Mouse (Mus musculus) MEL (cell line): ENCODE measurements at regions not wholly inside any gene's neighbourhood (a gene's known extent, or its start where the extent isn't known, plus 50 kb on each side); places are given as distances from the start of the nearest gene placed in this dataset.

Source experiments
- DNase-seq: peaks from one replicate; pipeline ENCODE4 v3.0.0; 2011; ENCODE audit warnings: low read depth, low spot score
- H3K27ac ChIP-seq: 2 replicates; pipeline ENCODE4 v1.5.1; 2012; ENCODE audit warnings: low read depth, mild to moderate bottlenecking, control low read depth, low read length, moderate library complexity; ENCODE audit not compliant: control insufficient read depth
- H3K27me3 ChIP-seq, 2 experiments: fragments of 150-350 bp in 1 of 2; sonication (generic) in 1 of 2; 2 replicates each; pipeline ENCODE4 v1.6.1; 2012; ENCODE audit warnings: low read length in 2 of 2, mild to moderate bottlenecking in 2 of 2, improper control_type of control experiment in 1 of 2, moderate library complexity in 1 of 2; ENCODE audit not compliant: insufficient read depth in 2 of 2, control insufficient read depth in 1 of 2
- H3K36me3 ChIP-seq, 2 experiments: 2 replicates each; pipeline ENCODE4 v1.6.1; 2012 to 2014; ENCODE audit warnings: low read length in 2 of 2, improper control_type of control experiment in 1 of 2, inconsistent platforms in 1 of 2, mild to moderate bottlenecking in 1 of 2; ENCODE audit not compliant: insufficient read depth in 2 of 2, control insufficient read depth in 1 of 2
- H3K4me1 ChIP-seq, 2 experiments: fragments of 150-350 bp in 1 of 2; sonication (generic) in 1 of 2; 2 replicates each; pipeline ENCODE4 v1.6.1; 2012; ENCODE audit warnings: low read length in 2 of 2, improper control_type of control experiment in 1 of 2, mild to moderate bottlenecking in 1 of 2; ENCODE audit not compliant: insufficient read depth in 2 of 2, control insufficient read depth in 1 of 2
- H3K4me3 ChIP-seq, 2 experiments: fragments of 150-350 bp in 1 of 2; sonication (generic) in 1 of 2; 2 replicates each; pipeline ENCODE4 v1.5.1; 2012; ENCODE audit warnings: low read depth in 2 of 2, low read length in 2 of 2, mild to moderate bottlenecking in 2 of 2, moderate library complexity in 2 of 2, control low read depth in 1 of 2, improper control_type of control experiment in 1 of 2; ENCODE audit not compliant: control insufficient read depth in 1 of 2, insufficient read depth in 1 of 2
- H3K79me2 ChIP-seq: 2 replicates; pipeline ENCODE4 v1.6.1; 2012; ENCODE audit warnings: mild to moderate bottlenecking, low read length, moderate library complexity; ENCODE audit not compliant: control insufficient read depth, poor library complexity, insufficient read depth
- H3K9ac ChIP-seq: 2 replicates; pipeline ENCODE4 v1.6.1; 2012; ENCODE audit warnings: low read depth, mild to moderate bottlenecking, control low read depth, low read length, moderate library complexity; ENCODE audit not compliant: control insufficient read depth, poor library complexity, severe bottlenecking
- H3K9me3 ChIP-seq: fragments of 150-350 bp; sonication (generic); replicated peaks from 2 replicates; pipeline ENCODE4 v1.6.1; 2012; ENCODE audit warnings: mild to moderate bottlenecking, low read length, improper control_type of control experiment, moderate library complexity; ENCODE audit not compliant: insufficient read depth
- BHLHE40 ChIP-seq: IDR thresholded peaks from 2 replicates; pipeline ENCODE4 v1.6.1; 2012; ENCODE audit warnings: low read depth, mild to moderate bottlenecking, inconsistent platforms, low read length, improper control_type of control experiment, borderline replicate concordance
- CHD2 ChIP-seq: IDR thresholded peaks from 2 replicates; pipeline ENCODE4 v1.6.1; 2011; ENCODE audit warnings: low read length, improper control_type of control experiment
- CTCF ChIP-seq, 3 experiments: IDR thresholded peaks in 2 of 3; conservative IDR thresholded peaks in 1 of 3; 2 replicates each; pipeline ENCODE4 v1.5.1; 2011 to 2012; ENCODE audit warnings: low read length in 3 of 3, low read depth in 2 of 3, mild to moderate bottlenecking in 2 of 3, improper control_type of control experiment in 1 of 3, inconsistent platforms in 1 of 3, mixed read lengths in 1 of 3, moderate library complexity in 1 of 3; ENCODE audit not compliant: control insufficient read depth in 1 of 3, insufficient read depth in 1 of 3, poor library complexity in 1 of 3, severe bottlenecking in 1 of 3
- ELF1 ChIP-seq: IDR thresholded peaks from 2 replicates; pipeline ENCODE4 v1.6.1; 2014; ENCODE audit warnings: low read depth, mild to moderate bottlenecking, inconsistent platforms, low read length, improper control_type of control experiment, moderate library complexity
- EP300 ChIP-seq, 2 experiments: IDR thresholded peaks; 2 replicates each; pipeline ENCODE4 v1.6.1; 2011; ENCODE audit warnings: improper control_type of control experiment in 2 of 2, low read length in 2 of 2, low read depth in 1 of 2, mild to moderate bottlenecking in 1 of 2
- GATA1 ChIP-seq: IDR thresholded peaks from 2 replicates; pipeline ENCODE4 v1.6.1; 2011; ENCODE audit warnings: low read depth, low read length, improper control_type of control experiment
- MAFK ChIP-seq: IDR thresholded peaks from 2 replicates; pipeline ENCODE4 v1.6.1; 2011; ENCODE audit warnings: low read depth, mild to moderate bottlenecking, low read length, improper control_type of control experiment, borderline replicate concordance
- MAX ChIP-seq: IDR thresholded peaks from 2 replicates; pipeline ENCODE4 v1.6.1; 2011; ENCODE audit warnings: low read length, improper control_type of control experiment
- RAD21 ChIP-seq: IDR thresholded peaks from 2 replicates; pipeline ENCODE4 v1.6.1; 2011; ENCODE audit warnings: mild to moderate bottlenecking, low read depth, low read length, improper control_type of control experiment
- RCOR1 ChIP-seq: IDR thresholded peaks from 2 replicates; pipeline ENCODE4 v1.6.1; 2012; ENCODE audit warnings: low read depth, mild to moderate bottlenecking, inconsistent platforms, low read length, improper control_type of control experiment
- SMC3 ChIP-seq: IDR thresholded peaks from 2 replicates; pipeline ENCODE4 v1.6.1; 2011; ENCODE audit warnings: low read depth, low read length, improper control_type of control experiment
- TCF12 ChIP-seq: IDR thresholded peaks from 2 replicates; pipeline ENCODE4 v1.6.1; 2014; ENCODE audit warnings: low read depth, mild to moderate bottlenecking, inconsistent platforms, low read length, improper control_type of control experiment, moderate library complexity
- UBTF ChIP-seq: IDR thresholded peaks from 2 replicates; pipeline ENCODE4 v1.6.1; 2012; ENCODE audit warnings: low read depth, mild to moderate bottlenecking, inconsistent platforms, low read length, improper control_type of control experiment, moderate library complexity, borderline replicate concordance; ENCODE audit not compliant: insufficient read depth
- USF2 ChIP-seq, 2 experiments: IDR thresholded peaks; 2 replicates each; pipeline ENCODE4 v1.6.1; 2011 to 2012; ENCODE audit warnings: improper control_type of control experiment in 2 of 2, low read length in 2 of 2, borderline replicate concordance in 1 of 2, inconsistent platforms in 1 of 2, low read depth in 1 of 2, mild to moderate bottlenecking in 1 of 2; ENCODE audit not compliant: insufficient read depth in 1 of 2
- ZC3H11A ChIP-seq: IDR thresholded peaks from 2 replicates; pipeline ENCODE4 v1.6.1; 2012; ENCODE audit warnings: low read depth, mild to moderate bottlenecking, inconsistent platforms, low read length, improper control_type of control experiment

DNA sequence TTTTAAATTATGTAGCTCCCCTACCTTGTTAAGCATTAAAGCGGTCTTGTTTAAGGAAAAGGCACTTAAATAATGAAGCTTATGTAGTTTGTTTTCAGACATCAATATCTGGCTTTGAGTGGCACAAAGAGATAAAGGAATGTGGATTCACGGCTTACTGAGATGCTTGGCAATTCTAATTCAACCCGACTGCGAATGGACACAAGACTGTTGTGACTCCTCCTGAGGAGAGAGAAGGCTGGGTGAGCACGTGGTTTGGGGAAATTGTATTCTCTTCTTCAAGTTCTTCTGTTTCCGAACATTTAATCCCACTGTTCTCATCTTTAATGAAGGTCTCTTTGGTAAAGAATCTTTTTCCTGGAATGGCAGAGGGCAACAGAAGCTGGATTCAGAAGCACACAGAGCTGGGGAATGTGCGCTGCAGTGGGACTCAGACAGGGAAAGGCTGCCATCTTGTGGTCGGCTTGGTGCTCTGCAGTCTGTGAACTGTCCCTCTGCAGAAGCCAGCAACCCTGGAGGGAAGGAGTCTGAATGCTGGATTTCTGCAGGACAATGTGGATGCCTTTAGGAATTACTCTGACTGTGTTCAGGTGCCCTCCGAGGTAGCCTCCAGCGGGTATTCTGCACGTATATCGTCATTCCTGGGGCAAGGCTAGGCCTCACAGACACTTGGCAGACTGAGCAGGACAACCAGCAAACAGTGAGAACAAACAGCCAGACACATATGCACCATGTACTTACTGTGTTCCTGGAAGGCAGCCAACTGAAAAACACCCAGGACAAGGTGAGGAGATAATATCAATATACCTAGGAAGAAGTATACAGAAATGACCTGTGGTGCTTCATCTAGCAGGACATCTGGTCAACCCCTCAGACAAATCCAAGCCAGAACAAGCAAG lies 54.0 kb upstream of the Pax1 start:
- peak; percentile 53 for TF ChIP-seq SMC3
- TF ChIP-seq EP300 (IDR thresholded peaks at IDR 0.05; ENCODE audit: low read depth in 1 of 2, low read length in 2 of 2) = no peak
- TF ChIP-seq CTCF (IDR thresholded peaks at IDR 0.05 in 2 of 3, conservative IDR thresholded peaks at IDR 0.05 in 1 of 3; ENCODE audit: control insufficient read depth in 1 of 3, insufficient read depth in 1 of 3, low read depth in 2 of 3, low read length in 3 of 3, poor library complexity in 1 of 3, severe bottlenecking in 1 of 3) = peak; percentile 72 to 88 (median 80)
- TF ChIP-seq RAD21 = peak; percentile 58
- TF ChIP-seq, all 39 proteins: peak for 3

DNA sequence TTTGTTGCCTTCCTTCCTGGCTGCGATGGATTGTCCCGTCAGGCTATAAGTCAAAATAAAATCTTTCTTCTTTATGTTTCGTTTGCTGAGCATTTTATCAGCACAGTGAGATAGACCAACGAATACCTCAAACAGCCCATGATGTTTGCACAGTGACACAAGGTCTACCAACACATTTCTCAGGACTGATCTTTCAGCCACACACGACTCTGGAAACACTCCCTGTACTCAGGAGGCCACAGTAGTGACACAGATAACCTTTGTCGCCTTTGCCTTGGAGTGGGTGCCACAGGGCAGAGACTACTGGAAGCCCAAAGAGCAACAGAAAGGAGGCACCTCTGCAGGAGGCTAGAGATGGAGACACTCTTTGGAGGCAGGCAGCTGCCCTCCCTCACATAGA lies 55.0 kb upstream of the Pax1 start:
- TF ChIP-seq MAFK (no peak), UBTF (no peak)
- TF ChIP-seq, all 39 proteins: peak for 0

More for the DNA sequence above, 54.0 kb upstream of the Pax1 start:
- Histone ChIP-seq H3K4me1 (no peaks in the 10 kb centered on the region), H3K9ac (no peak overlapping the region), H3K4me3 (no peak overlapping the region), H3K36me3 (no peaks in the 10 kb centered on the region), H3K9me3 (no peaks in the 10 kb centered on the region), H3K27ac (no peak overlapping the region), H3K27me3 (no peaks in the 10 kb centered on the region), H3K79me2 (no peaks in the 10 kb centered on the region)
- DNase-seq = peak; percentile 48

DNA sequence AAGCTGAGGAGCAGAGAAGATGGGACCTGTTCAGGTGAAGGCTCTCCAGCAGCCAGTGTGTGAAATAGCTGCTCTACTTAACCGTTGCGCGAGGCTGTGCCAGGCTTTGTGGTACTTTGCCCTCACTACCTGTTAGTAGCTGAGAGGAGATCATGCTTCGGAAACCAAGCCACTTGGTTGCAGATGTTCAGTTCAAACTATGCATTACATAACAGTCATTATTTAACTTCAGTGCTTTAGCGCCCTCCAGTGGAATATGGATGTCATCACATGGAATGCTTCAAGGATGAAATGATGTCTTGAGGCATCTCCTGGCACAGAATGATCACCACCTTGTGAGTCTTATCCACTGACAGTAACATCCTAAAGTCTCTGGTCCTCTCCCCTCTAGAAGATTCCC lies 56.5 kb upstream of the Pax1 start:
- Histone ChIP-seq H3K27me3 (no peaks in the 10 kb centered on the region; a peak in 1 of 4 replicates), H3K9me3 (no peaks in the 10 kb centered on the region), H3K4me3 (no peak overlapping the region)
- DNase-seq = peak; percentile 24
- TF ChIP-seq MAX (no peak), ZC3H11A (no peak), RCOR1 (no peak), MAFK (no peak), TCF12 (no peak), BHLHE40 (no peak), ELF1 (no peak), SMC3 (peak; percentile 23), CHD2 (no peak), USF2 (IDR thresholded peaks at IDR 0.05; ENCODE audit: borderline replicate concordance in 1 of 2, insufficient read depth in 1 of 2, low read depth in 1 of 2, low read length in 2 of 2) (no peak), RAD21 (peak; percentile 28), CTCF (IDR thresholded peaks at IDR 0.05 in 2 of 3, conservative IDR thresholded peaks at IDR 0.05 in 1 of 3; ENCODE audit: control insufficient read depth in 1 of 3, insufficient read depth in 1 of 3, low read depth in 2 of 3, low read length in 3 of 3, poor library complexity in 1 of 3, severe bottlenecking in 1 of 3) (peak in 2 of 3 experiments; percentile 44 to 58; a peak in 4 of 6 replicates), GATA1 (no peak)
- TF ChIP-seq, all 39 proteins: peak for 3
- H3K79me2 ChIP-seq = no peaks in the 10 kb centered on the region
- no peak overlapping the region for H3K9ac ChIP-seq
- no peaks in the 10 kb centered on the region for H3K36me3 ChIP-seq
- no peaks in the 10 kb centered on the region for H3K4me1 ChIP-seq
- no peak overlapping the region for H3K27ac ChIP-seq

More for the DNA sequence above, 55.0 kb upstream of the Pax1 start:
- Histone ChIP-seq H3K9ac (no peak overlapping the region), H3K36me3 (no peaks in the 10 kb centered on the region), H3K9me3 (no peaks in the 10 kb centered on the region), H3K27me3 (no peaks in the 10 kb centered on the region; a peak in 1 of 4 replicates), H3K4me1 (no peaks in the 10 kb centered on the region), H3K4me3 (no peak overlapping the region), H3K27ac (no peak overlapping the region), H3K79me2 (no peaks in the 10 kb centered on the region)
- no peak for DNase-seq
